Mouse (Mus musculus): ENCODE results near the gene R3hdm2. TPM values are rescaled to one million over a fixed set of nuclear protein-coding genes. Genes with fewer than 3 reads are reported as not detected.

Gene R3hdm2
- polyA plus RNA-seq, 1 experiment, result 31.0 TPM

DNA sequence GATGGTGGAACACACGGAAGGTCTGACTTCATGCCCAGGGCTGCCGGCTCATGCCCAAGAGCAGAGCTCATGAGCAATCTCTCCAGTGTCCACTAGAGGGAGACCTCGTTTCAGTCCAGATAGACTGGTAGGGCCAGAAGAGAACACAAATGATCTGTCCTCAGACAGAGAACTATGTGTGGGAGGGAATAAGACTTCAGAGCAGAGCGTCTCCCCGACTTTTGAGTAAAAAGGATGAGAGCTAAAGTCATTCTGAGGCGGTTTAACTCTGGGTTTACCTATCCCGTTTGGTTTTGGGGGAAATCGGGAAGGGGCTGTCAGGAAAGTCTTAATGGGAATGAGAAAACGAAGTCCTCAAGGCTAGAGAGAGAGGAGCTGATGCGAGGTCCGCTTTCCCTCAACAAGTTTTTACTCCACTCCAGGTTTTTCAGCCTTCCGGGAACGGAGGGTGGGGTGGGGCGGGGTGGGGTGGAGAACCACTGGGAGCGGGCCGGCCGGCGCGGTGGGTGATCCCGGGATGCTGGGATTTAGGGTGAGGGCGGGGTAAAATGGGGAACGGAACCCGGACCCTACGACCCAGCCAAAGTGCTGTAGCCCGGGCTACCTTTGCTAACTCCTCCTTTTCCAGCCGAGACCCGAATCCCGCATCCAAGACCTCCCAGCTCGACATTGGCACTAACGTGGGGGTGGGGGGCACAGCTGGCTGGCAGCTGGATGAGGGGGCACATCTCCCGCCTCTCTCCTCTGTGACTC lies 41.0 kb upstream of the R3hdm2 start:
- TF ChIP-seq MAX (IDR thresholded peaks at IDR 0.05) (peak; percentile 63), MYOG (IDR thresholded peaks at IDR 0.05; ENCODE audit: control insufficient read depth, extremely low read depth, insufficient read length) (no peak), USF1 (IDR thresholded peaks at IDR 0.05; ENCODE audit: low read depth) (no peak), CTCF (IDR thresholded peaks at IDR 0.05; ENCODE audit: control insufficient read depth, insufficient read depth, insufficient read length) (peak; percentile 67), CEBPB (IDR thresholded peaks at IDR 0.05; ENCODE audit: low read depth) (no peak), FOSL1 (IDR thresholded peaks at IDR 0.05; ENCODE audit: insufficient read depth, low read length, poor library complexity, severe bottlenecking) (no peak)
- peak overlapping the region; percentile 39 for H3K4me3 ChIP-seq (ENCODE audit: insufficient read depth, poor library complexity, severe bottlenecking)

GRCm38 (mm10) chr10:127339683-127340576 lies 40.2 kb upstream of the R3hdm2 start:
- peak overlapping the region; percentile 39 for H3K4me3 ChIP-seq (ENCODE audit: insufficient read depth, poor library complexity, severe bottlenecking)
- H3K79me2 ChIP-seq (ENCODE audit: control insufficient read depth, insufficient read depth), result no peaks in the 10 kb centered on the region
- H3K36me3 ChIP-seq (ENCODE audit: control insufficient read depth, insufficient read depth), result no peaks in the 10 kb centered on the region
- no peak for TF ChIP-seq MYOD1 (IDR thresholded peaks at IDR 0.05; ENCODE audit: control insufficient read depth, insufficient read length, low read depth)
- no peak for TF ChIP-seq CEBPB (IDR thresholded peaks at IDR 0.05; ENCODE audit: low read depth)
- TF ChIP-seq MAX (IDR thresholded peaks at IDR 0.05), result no peak
- TF ChIP-seq FOSL1 (IDR thresholded peaks at IDR 0.05; ENCODE audit: insufficient read depth, low read length, poor library complexity, severe bottlenecking), result no peak
- TF ChIP-seq USF1 (IDR thresholded peaks at IDR 0.05; ENCODE audit: low read depth), result no peak
- TF ChIP-seq MYOG (IDR thresholded peaks at IDR 0.05; ENCODE audit: control insufficient read depth, extremely low read depth, insufficient read length), result no peak
- H3K27me3 ChIP-seq (ENCODE audit: control insufficient read depth, insufficient read depth, insufficient read length), result no peaks in the 10 kb centered on the region
- H3ac ChIP-seq (ENCODE audit: control insufficient read depth, insufficient read length, low read depth), result peak overlapping the region; percentile 70
- no peaks in the 10 kb centered on the region for H3K79me3 ChIP-seq (ENCODE audit: low read depth)

More for the DNA sequence above, 41.0 kb upstream of the R3hdm2 start:
- no peaks in the 10 kb centered on the region for H3K79me3 ChIP-seq (ENCODE audit: low read depth)
- peak overlapping the region; percentile 70 for H3ac ChIP-seq (ENCODE audit: control insufficient read depth, insufficient read length, low read depth)
- H3K27me3 ChIP-seq (ENCODE audit: control insufficient read depth, insufficient read depth, insufficient read length), result no peaks in the 10 kb centered on the region
- no peaks in the 10 kb centered on the region for H3K36me3 ChIP-seq (ENCODE audit: control insufficient read depth, insufficient read depth)
- no peaks in the 10 kb centered on the region for H3K79me2 ChIP-seq (ENCODE audit: control insufficient read depth, insufficient read depth)

DNA sequence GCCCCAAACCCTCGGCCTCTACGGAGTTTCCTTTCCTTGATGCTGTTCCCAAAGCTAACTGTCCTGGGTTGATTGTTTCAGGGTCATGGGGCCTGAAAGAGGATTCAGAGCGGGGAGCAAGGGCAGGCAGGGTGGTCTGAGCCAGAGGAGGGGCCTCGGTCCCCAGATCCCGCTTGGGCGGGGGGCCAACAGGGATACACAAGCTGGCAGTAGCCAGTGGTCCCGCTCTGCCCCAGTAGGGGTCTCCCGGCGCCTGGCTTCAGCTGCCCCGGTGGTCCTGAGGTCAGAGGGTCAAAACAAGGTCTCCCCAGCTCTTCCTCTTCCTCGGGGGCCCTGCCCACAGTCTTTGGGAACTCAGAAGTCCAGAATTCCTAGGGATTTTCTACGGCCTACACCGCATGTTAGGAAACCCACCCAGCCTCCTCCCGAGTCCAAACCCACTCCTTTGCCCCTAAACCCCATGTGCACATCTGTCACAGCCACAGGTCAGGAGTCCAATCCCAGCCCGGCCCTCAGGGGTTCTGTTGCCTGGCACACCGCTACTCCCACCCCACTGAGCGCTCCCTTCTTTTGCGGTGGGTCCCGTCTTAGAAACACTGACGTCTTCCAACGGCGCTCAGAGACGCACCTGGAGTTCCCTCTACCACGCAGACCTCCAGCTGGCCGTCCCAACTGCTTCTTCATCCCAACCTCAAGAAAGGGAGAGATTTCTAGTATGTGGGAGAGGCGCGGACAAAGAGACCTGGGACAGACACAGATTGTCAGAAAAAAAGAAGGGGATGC lies 39.4 kb upstream of the R3hdm2 start:
- Histone ChIP-seq H3K27me3 (ENCODE audit: control insufficient read depth, insufficient read depth, insufficient read length) (no peaks in the 10 kb centered on the region), H3ac (ENCODE audit: control insufficient read depth, insufficient read length, low read depth) (no peak overlapping the region), H3K79me2 (ENCODE audit: control insufficient read depth, insufficient read depth) (no peaks in the 10 kb centered on the region), H3K79me3 (ENCODE audit: low read depth) (no peaks in the 10 kb centered on the region), H3K4me3 (ENCODE audit: insufficient read depth, poor library complexity, severe bottlenecking) (peak overlapping the region; percentile 32), H3K36me3 (ENCODE audit: control insufficient read depth, insufficient read depth) (no peaks in the 10 kb centered on the region)
- TF ChIP-seq MYOD1 (IDR thresholded peaks at IDR 0.05; ENCODE audit: control insufficient read depth, insufficient read length, low read depth), result no peak

DNA sequence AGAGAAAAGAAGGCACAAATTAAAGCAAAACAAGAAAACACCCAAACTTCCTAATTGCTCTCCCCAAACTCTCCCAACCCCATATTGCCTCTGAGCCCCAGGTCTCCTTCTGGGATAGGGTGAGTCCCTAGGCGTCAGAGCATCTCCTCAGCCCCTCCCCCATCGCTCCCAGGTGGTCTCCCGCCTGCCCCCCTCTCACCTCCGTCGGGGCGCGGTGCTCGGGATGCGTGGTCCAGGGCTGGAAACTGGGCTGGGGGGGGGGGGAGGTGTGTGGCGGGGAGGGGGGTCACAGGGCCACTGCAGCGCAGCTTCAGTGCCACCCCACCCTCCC lies 38.8 kb upstream of the R3hdm2 start:
- H3ac ChIP-seq (ENCODE audit: control insufficient read depth, insufficient read length, low read depth), result peak overlapping the region; percentile 22
- peak overlapping the region; percentile 32 for H3K4me3 ChIP-seq (ENCODE audit: insufficient read depth, poor library complexity, severe bottlenecking)
- no peaks in the 10 kb centered on the region for H3K27me3 ChIP-seq (ENCODE audit: control insufficient read depth, insufficient read depth, insufficient read length)
- H3K79me3 ChIP-seq (ENCODE audit: low read depth), result no peaks in the 10 kb centered on the region
- no peaks in the 10 kb centered on the region for H3K79me2 ChIP-seq (ENCODE audit: control insufficient read depth, insufficient read depth)
- no peaks in the 10 kb centered on the region for H3K36me3 ChIP-seq (ENCODE audit: control insufficient read depth, insufficient read depth)
- TF ChIP-seq FOSL1 (IDR thresholded peaks at IDR 0.05; ENCODE audit: insufficient read depth, low read length, poor library complexity, severe bottlenecking) (no peak), CEBPB (IDR thresholded peaks at IDR 0.05; ENCODE audit: low read depth) (no peak), CTCF (IDR thresholded peaks at IDR 0.05; ENCODE audit: control insufficient read depth, insufficient read depth, insufficient read length) (no peak), USF1 (IDR thresholded peaks at IDR 0.05; ENCODE audit: low read depth) (no peak), MYOD1 (IDR thresholded peaks at IDR 0.05; ENCODE audit: control insufficient read depth, insufficient read length, low read depth) (no peak), MAX (IDR thresholded peaks at IDR 0.05) (no peak), MYOG (IDR thresholded peaks at IDR 0.05; ENCODE audit: control insufficient read depth, extremely low read depth, insufficient read length) (no peak)

GRCm38 (mm10) chr10:127341891-127342639 lies 38.1 kb upstream of the R3hdm2 start, which contains the start of gene Gli1:
Gli1 (minus strand) TSS chr10:127341974.
- peak within 1 kb of the TSS; percentile 28 for H3ac ChIP-seq (ENCODE audit: control insufficient read depth, insufficient read length, low read depth)
- no peaks in the 10 kb centered on the region for H3K79me2 ChIP-seq (ENCODE audit: control insufficient read depth, insufficient read depth)
- H3K79me3 ChIP-seq (ENCODE audit: low read depth), result no peaks in the 10 kb centered on the region
- H3K36me3 ChIP-seq (ENCODE audit: control insufficient read depth, insufficient read depth), result no peaks in the 10 kb centered on the region
- H3K4me3 ChIP-seq (ENCODE audit: insufficient read depth, poor library complexity, severe bottlenecking), result peak within 1 kb of the TSS; percentile 32
- TF ChIP-seq FOSL1 (IDR thresholded peaks at IDR 0.05; ENCODE audit: insufficient read depth, low read length, poor library complexity, severe bottlenecking) (no peak), CTCF (IDR thresholded peaks at IDR 0.05; ENCODE audit: control insufficient read depth, insufficient read depth, insufficient read length) (peak; percentile 73), USF1 (IDR thresholded peaks at IDR 0.05; ENCODE audit: low read depth) (no peak), MAX (IDR thresholded peaks at IDR 0.05) (peak; percentile 79), CEBPB (IDR thresholded peaks at IDR 0.05; ENCODE audit: low read depth) (no peak)
- no peaks in the 10 kb centered on the region for H3K27me3 ChIP-seq (ENCODE audit: control insufficient read depth, insufficient read depth, insufficient read length)

Data from C2C12 (cell line).